Mouse (Mus musculus) cerebellum, adult 2 months (tissue): ENCODE measurements around the gene Minpp1.
"Not testable (repeated sequence)": the region's sequence is repeated elsewhere in the genome, so short reads cannot be mapped to it uniquely, and the experiment has no call there.

Source experiments
- CTCF ChIP-seq: fragments of 200-500 bp; IDR thresholded peaks from 2 replicates; pipeline ENCODE4 v1.5.1; 2011; ENCODE audit warnings: low read depth, mild to moderate bottlenecking, control low read depth, low read length, moderate library complexity, borderline replicate concordance; ENCODE audit not compliant: insufficient read depth
- POLR2A ChIP-seq: fragments of 200-500 bp; IDR thresholded peaks from 2 replicates; pipeline ENCODE4 v1.6.1; 2011; ENCODE audit warnings: low read length, control low read depth, borderline replicate concordance; ENCODE audit not compliant: insufficient read depth

- TF ChIP-seq POLR2A, CTCF: not testable (repeated sequence)
Measured at GRCm38 (mm10) chr19:32457631-32458030, 27.9 kb upstream of the Minpp1 start.
